Mouse (Mus musculus) neural tube, embryonic 14.5 days (tissue): ENCODE results near the gene Helz. TPM values are rescaled to one million over a fixed set of nuclear protein-coding genes. Genes with fewer than 3 reads are reported as not detected.

Experiments
- ATAC-seq: fragments of 200-750 bp; cut with Nextera tagmentation; 2 replicates; pipeline ENCODE4 v1.8.0; 2017; ENCODE audit warnings: low read depth, mild to moderate bottlenecking, moderate TSS enrichment, moderate library complexity
- H3K27ac ChIP-seq: fragments of 300-500 bp; sonication (generic); 2 replicates; pipeline ENCODE4 v1.5.1; 2014; ENCODE audit warnings: low read depth, mild to moderate bottlenecking, control low read depth, low read length, moderate library complexity, mixed read lengths
- H3K27me3 ChIP-seq: fragments of 300-500 bp; sonication (generic); 2 replicates; pipeline ENCODE4 v1.6.1; 2014; ENCODE audit warnings: low read length; ENCODE audit not compliant: control insufficient read depth, insufficient read depth
- H3K36me3 ChIP-seq: fragments of 300-500 bp; sonication (generic); 2 replicates; pipeline ENCODE4 v1.6.1; 2014; ENCODE audit warnings: low read length, mixed read lengths; ENCODE audit not compliant: control insufficient read depth, insufficient read depth
- H3K4me1 ChIP-seq: fragments of 300-500 bp; sonication (generic); 2 replicates; pipeline ENCODE4 v1.6.1; 2014; ENCODE audit warnings: low read length; ENCODE audit not compliant: control insufficient read depth, insufficient read depth
- H3K4me2 ChIP-seq: fragments of 300-500 bp; sonication (generic); 2 replicates; pipeline ENCODE4 v1.6.1; 2014; ENCODE audit warnings: mild to moderate bottlenecking, low read depth, low read length, control low read depth
- H3K4me3 ChIP-seq: fragments of 300-500 bp; sonication (generic); 2 replicates; pipeline ENCODE4 v1.5.1; 2014; ENCODE audit warnings: low read depth, low read length, control low read depth, mixed read lengths
- H3K9ac ChIP-seq: fragments of 300-500 bp; sonication (generic); replicated peaks from 2 replicates; pipeline ENCODE4 v1.6.1; 2014; ENCODE audit warnings: low read depth, mild to moderate bottlenecking, control low read depth, low read length, mixed read lengths
- H3K9me3 ChIP-seq: fragments of 300-500 bp; sonication (generic); 2 replicates; pipeline ENCODE4 v1.6.1; 2016; ENCODE audit warnings: low read length; ENCODE audit not compliant: control insufficient read depth
- WGBS: fragments of 180-500 bp; shearing (Covaris S2); extraction: QIAGEN DNeasy Blood & Tissue Kit; methylation state at CpG from one replicate; pipeline ENCODE4 v1.1.7; 2014; 5-methylcytosine and 5-hydroxymethylcytosine counted together
- polyA plus RNA-seq: library from polyadenylated mRNA; unstranded; fragments of >200 nt; fragmentation: Nextera tagmentation; extraction: Ambion mirVana; gene quantifications from 2 replicates; pipeline ENCODE4 v1.2.1, GENCODE M21; 2014

Gene Helz
- polyA plus RNA-seq, 1 experiment from 2014 or later, result 21.4 TPM

DNA sequence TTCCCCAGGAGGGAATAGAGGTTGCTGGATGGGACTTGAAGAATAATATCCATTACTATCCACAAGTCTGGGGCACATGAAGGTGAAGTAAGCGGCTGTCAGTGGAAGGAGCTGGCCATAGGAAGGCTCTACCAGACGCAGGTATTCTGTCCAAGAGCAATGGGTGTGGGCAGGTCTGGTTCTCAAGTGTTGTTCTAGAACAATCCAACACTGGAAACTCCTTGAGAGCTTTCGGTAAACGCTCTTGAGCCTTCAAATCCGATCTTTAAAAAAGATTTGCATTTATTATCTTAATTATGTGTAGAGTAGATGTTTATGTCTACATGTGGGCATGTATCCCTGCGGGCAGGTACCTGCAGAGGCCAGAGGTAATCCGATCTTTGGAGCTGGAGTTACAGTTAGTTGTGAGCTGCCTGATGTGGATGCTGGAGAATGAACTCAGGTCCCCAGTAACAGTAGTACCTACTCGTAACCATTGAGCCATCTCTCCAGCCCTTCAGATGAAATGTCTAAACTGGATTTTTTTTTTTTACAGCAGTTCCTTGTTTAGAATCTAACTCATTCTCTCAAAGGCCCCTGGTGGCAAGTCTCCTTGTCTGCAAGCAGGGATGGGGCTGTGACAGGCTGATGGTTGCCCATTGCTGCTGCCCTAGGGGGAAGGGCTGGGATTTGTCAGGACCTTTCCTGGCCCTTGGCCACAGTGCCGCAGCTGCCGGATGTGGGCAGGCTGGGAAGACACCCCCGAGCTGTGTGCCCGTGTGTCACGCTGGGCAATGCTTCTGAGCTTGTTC lies 180.5 kb downstream of the Helz start:
- no peaks in the 10 kb centered on the region for H3K27me3 ChIP-seq
- no peak overlapping the region for H3K27ac ChIP-seq
- no peak overlapping the region for H3K4me3 ChIP-seq
- no peaks in the 10 kb centered on the region for H3K9me3 ChIP-seq
- H3K9ac ChIP-seq, result no peak overlapping the region
- WGBS, result 82% methylated on average over 13 of the region's 13 CpGs
- H3K4me2 ChIP-seq, result no peak overlapping the region
- no peaks in the 10 kb centered on the region for H3K36me3 ChIP-seq
- H3K4me1 ChIP-seq, result no peaks in the 10 kb centered on the region
- no peak for ATAC-seq

- no peak for ATAC-seq
- Histone ChIP-seq H3K36me3 (peaks cover 4% of the 10 kb centered on the region; the same call in 1 of the 2 replicates), H3K9ac (no peak overlapping the region), H3K4me1 (no peaks in the 10 kb centered on the region), H3K4me3 (no peak overlapping the region), H3K27ac (no peak overlapping the region), H3K9me3 (no peaks in the 10 kb centered on the region), H3K4me2 (no peak overlapping the region), H3K27me3 (no peaks in the 10 kb centered on the region)
- 82% methylated on average over 7 of the region's 7 CpGs for WGBS
Measured at GRCm38 (mm10) chr11:107729141-107729540, 181.4 kb downstream of the Helz start.

- Histone ChIP-seq H3K27me3 (no peaks in the 10 kb centered on the region), H3K4me3 (no peak overlapping the region), H3K4me1 (no peaks in the 10 kb centered on the region), H3K9ac (no peak overlapping the region), H3K4me2 (no peak overlapping the region), H3K27ac (no peak overlapping the region), H3K36me3 (peaks cover 19% of the 10 kb centered on the region), H3K9me3 (no peaks in the 10 kb centered on the region)
- no peak for ATAC-seq
- WGBS, result 85% methylated on average over 4 of the region's 4 CpGs
Measured at GRCm38 (mm10) chr11:107730940-107731339, 183.2 kb downstream of the Helz start.

DNA sequence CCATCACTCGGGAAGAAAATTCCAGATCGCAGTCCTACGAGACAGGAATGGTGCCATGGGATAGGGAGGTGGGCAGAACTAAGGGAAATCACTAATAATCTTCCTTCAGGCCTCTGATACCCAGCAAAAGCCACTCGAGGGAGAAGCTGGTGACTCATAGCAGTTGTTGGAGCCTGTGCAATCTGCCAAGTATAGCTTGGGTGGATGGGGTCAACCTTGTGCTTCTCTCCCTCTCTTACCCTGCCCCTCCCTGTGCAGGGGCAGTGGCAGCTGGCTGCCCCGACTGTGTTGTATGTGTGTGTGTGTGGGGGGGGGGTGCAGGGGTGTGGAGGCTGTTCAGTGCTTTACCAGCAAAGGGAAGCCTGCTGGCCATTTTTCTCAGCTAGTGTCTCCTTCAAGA lies 183.8 kb downstream of the Helz start:
- no peak overlapping the region for H3K27ac ChIP-seq

DNA sequence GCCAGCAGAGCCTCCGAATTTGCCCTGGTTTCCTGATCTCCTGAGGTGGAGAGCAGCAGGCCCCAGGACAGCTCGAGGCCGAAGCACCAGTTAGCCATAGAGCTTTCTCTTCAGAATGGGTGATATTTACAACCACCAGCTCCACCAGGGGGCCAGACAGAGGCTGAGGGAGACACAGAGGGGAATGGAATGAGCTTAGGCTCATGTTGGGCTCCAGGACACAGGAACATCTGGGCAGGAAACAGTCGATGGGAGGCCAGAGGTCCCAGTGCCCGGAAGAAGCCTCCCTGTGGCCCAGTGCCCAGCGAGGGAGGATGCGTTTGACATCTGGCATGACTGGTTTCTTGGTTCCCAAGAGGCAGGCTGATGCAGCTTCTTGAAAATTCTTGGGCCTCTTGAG lies 186.4 kb downstream of the Helz start:
- no peak overlapping the region for H3K9ac ChIP-seq
- H3K4me1 ChIP-seq, result no peaks in the 10 kb centered on the region
- H3K4me3 ChIP-seq, result no peak overlapping the region
- H3K9me3 ChIP-seq, result no peaks in the 10 kb centered on the region
- ATAC-seq, result no peak
- no peak overlapping the region for H3K4me2 ChIP-seq
- H3K27me3 ChIP-seq, result no peaks in the 10 kb centered on the region
- H3K36me3 ChIP-seq, result peaks cover 38% of the 10 kb centered on the region
- 89% methylated on average over 7 of the region's 7 CpGs for WGBS
- no peak overlapping the region for H3K27ac ChIP-seq

More for the DNA sequence above, 183.8 kb downstream of the Helz start:
- 90% methylated on average over 5 of the region's 5 CpGs for WGBS
- no peak for ATAC-seq
- Histone ChIP-seq H3K4me2 (no peak overlapping the region), H3K9ac (no peak overlapping the region), H3K27me3 (no peaks in the 10 kb centered on the region), H3K4me3 (no peak overlapping the region), H3K9me3 (no peaks in the 10 kb centered on the region), H3K36me3 (peaks cover 23% of the 10 kb centered on the region), H3K4me1 (no peaks in the 10 kb centered on the region)

GRCm38 (mm10) chr11:107737886-107738285 lies 190.2 kb downstream of the Helz start:
- H3K27ac ChIP-seq, result no peak overlapping the region
- H3K36me3 ChIP-seq, result peaks cover 41% of the 10 kb centered on the region
- no peak overlapping the region for H3K4me3 ChIP-seq
- H3K9ac ChIP-seq, result no peak overlapping the region
- 85% methylated on average over 6 of the region's 6 CpGs for WGBS
- no peaks in the 10 kb centered on the region for H3K27me3 ChIP-seq
- ATAC-seq, result no peak
- H3K4me1 ChIP-seq, result no peaks in the 10 kb centered on the region
- no peak overlapping the region for H3K4me2 ChIP-seq
- no peaks in the 10 kb centered on the region for H3K9me3 ChIP-seq

DNA sequence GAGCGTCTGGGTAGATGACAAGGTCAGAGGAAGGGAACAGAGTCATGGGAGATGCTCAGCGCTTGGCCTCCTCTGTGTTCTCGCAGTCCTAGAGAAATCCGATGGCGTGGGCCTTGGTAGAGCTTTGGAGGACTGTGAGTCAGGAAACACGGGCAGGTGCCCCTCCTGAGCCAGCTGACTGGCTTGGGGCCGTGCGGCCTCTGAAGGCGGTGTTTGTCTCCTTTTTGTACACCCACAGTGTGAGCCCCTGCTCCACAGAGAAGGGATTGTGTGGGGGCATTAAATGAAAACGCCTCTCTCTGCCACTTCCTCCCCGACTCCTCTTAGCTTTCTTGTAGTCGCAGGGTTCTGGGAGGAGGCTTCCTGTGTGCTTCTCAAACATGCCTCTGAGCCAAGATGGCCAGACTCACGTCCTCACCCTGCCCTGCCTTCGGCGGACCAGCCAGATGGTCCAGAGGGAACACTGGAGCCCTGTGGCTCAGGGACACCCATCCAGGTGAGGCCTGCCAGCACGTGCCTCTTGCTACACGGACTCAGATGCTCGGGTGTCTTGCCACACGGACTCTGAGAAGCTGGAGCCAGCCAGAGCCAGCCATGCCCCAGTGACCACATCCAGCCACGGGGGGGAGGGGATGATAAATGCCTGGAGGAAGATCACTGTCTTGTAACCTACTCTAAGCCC lies 190.8 kb downstream of the Helz start:
- H3K4me3 ChIP-seq, result no peak overlapping the region
- H3K9ac ChIP-seq, result no peak overlapping the region
- H3K27me3 ChIP-seq, result no peaks in the 10 kb centered on the region
- H3K36me3 ChIP-seq, result peaks cover 41% of the 10 kb centered on the region
- no peak overlapping the region for H3K27ac ChIP-seq
- ATAC-seq, result no peak
- H3K4me1 ChIP-seq, result peaks cover 5% of the 10 kb centered on the region; the same call in 1 of the 2 replicates
- no peak overlapping the region for H3K4me2 ChIP-seq
- 77% methylated on average over 20 of the region's 20 CpGs for WGBS
- H3K9me3 ChIP-seq, result no peaks in the 10 kb centered on the region

GRCm38 (mm10) chr11:107743100-107743499 lies 195.4 kb downstream of the Helz start:
- H3K4me1 ChIP-seq, result peaks cover 5% of the 10 kb centered on the region; the same call in 1 of the 2 replicates
- H3K36me3 ChIP-seq, result peaks cover 10% of the 10 kb centered on the region; the same call in 1 of the 2 replicates
- H3K9me3 ChIP-seq, result no peaks in the 10 kb centered on the region
- no peak overlapping the region for H3K27ac ChIP-seq
- ATAC-seq, result 0 out of 2 replicates have a peak, but pooled peaks have one; percentile 29
- 44% methylated on average over 3 of the region's 3 CpGs for WGBS
- H3K4me3 ChIP-seq, result no peak overlapping the region
- no peaks in the 10 kb centered on the region for H3K27me3 ChIP-seq
- H3K4me2 ChIP-seq, result no peak overlapping the region
- H3K9ac ChIP-seq, result no peak overlapping the region
